Mouse (Mus musculus) lung, adult 2 months (tissue): Measurements from ENCODE around the gene Ppp1r35.

Source experiments
- CTCF ChIP-seq: fragments of 200-500 bp; IDR thresholded peaks from 2 replicates; pipeline ENCODE4 v1.5.1; 2011; ENCODE audit warnings: mild to moderate bottlenecking, low read length, control low read depth; ENCODE audit not compliant: insufficient read depth
- POLR2A ChIP-seq: fragments of 200-500 bp; IDR thresholded peaks from 2 replicates; pipeline ENCODE4 v1.6.1; 2011; ENCODE audit warnings: low read depth, mild to moderate bottlenecking, control low read depth, low read length, borderline replicate concordance; ENCODE audit errors: extremely low read depth

DNA sequence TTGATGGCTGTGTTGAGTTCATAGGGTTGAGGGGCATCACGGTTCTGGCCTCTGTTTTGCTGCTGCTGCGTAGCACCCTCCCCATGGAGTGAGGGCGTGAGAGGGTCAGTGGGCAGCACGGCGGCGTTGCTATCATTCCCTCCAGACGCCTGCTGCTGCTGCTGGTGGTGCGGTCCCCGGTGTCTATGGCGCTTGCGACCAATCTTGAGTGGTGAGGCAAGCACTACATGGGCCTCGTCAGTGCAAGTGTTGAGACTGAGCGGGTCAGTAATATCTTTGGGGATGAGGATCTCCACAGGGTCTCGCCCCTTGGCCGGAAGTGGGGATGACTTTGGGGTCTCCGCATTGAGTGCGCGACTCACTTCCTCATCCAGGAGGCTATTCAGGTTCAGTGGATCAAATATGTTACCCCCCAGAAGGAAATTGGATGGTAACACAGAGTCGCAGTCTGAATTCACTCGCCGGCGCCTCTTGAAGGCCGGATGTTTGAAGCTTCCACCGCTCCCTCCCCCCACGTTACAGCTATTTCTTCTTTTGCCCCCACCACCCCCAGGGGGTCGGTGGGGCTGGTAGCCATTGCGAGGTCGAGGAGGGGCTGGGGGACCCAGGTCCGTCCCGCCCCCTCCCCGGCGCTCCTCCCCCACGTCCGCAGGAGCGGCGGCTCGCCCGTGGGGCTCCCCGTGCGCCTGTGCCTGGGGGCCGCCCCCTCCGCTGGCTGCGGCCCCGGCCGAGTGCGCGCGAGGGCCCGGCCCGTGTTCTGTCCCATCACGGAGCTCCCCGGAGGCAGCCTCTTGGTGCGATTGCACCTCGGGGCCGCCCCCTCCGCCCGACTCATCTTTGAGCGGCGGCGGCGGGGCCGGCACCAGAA is 6.7 kb downstream of the Ppp1r35 start:
- TF ChIP-seq CTCF (no peak), POLR2A (no peak)
